Mouse (Mus musculus) MEL (cell line): ENCODE measurements around the gene Defb45. TPM values are rescaled to one million over a fixed set of nuclear protein-coding genes. Genes with fewer than 3 reads are reported as not detected.

Source experiments
- DNase-seq: peaks from one replicate; pipeline ENCODE4 v3.0.0; 2011; ENCODE audit warnings: low read depth, low spot score
- H3K27ac ChIP-seq: 2 replicates; pipeline ENCODE4 v1.5.1; 2012; ENCODE audit warnings: low read depth, mild to moderate bottlenecking, control low read depth, low read length, moderate library complexity; ENCODE audit not compliant: control insufficient read depth
- H3K27me3 ChIP-seq, 2 experiments: fragments of 150-350 bp in 1 of 2; sonication (generic) in 1 of 2; 2 replicates each; pipeline ENCODE4 v1.6.1; 2012; ENCODE audit warnings: low read length in 2 of 2, mild to moderate bottlenecking in 2 of 2, improper control_type of control experiment in 1 of 2, moderate library complexity in 1 of 2; ENCODE audit not compliant: insufficient read depth in 2 of 2, control insufficient read depth in 1 of 2
- H3K36me3 ChIP-seq, 2 experiments: 2 replicates each; pipeline ENCODE4 v1.6.1; 2012 to 2014; ENCODE audit warnings: low read length in 2 of 2, improper control_type of control experiment in 1 of 2, inconsistent platforms in 1 of 2, mild to moderate bottlenecking in 1 of 2; ENCODE audit not compliant: insufficient read depth in 2 of 2, control insufficient read depth in 1 of 2
- H3K4me1 ChIP-seq, 2 experiments: fragments of 150-350 bp in 1 of 2; sonication (generic) in 1 of 2; 2 replicates each; pipeline ENCODE4 v1.6.1; 2012; ENCODE audit warnings: low read length in 2 of 2, improper control_type of control experiment in 1 of 2, mild to moderate bottlenecking in 1 of 2; ENCODE audit not compliant: insufficient read depth in 2 of 2, control insufficient read depth in 1 of 2
- H3K4me3 ChIP-seq, 2 experiments: fragments of 150-350 bp in 1 of 2; sonication (generic) in 1 of 2; 2 replicates each; pipeline ENCODE4 v1.5.1; 2012; ENCODE audit warnings: low read depth in 2 of 2, low read length in 2 of 2, mild to moderate bottlenecking in 2 of 2, moderate library complexity in 2 of 2, control low read depth in 1 of 2, improper control_type of control experiment in 1 of 2; ENCODE audit not compliant: control insufficient read depth in 1 of 2, insufficient read depth in 1 of 2
- H3K79me2 ChIP-seq: 2 replicates; pipeline ENCODE4 v1.6.1; 2012; ENCODE audit warnings: mild to moderate bottlenecking, low read length, moderate library complexity; ENCODE audit not compliant: control insufficient read depth, poor library complexity, insufficient read depth
- H3K9ac ChIP-seq: 2 replicates; pipeline ENCODE4 v1.6.1; 2012; ENCODE audit warnings: low read depth, mild to moderate bottlenecking, control low read depth, low read length, moderate library complexity; ENCODE audit not compliant: control insufficient read depth, poor library complexity, severe bottlenecking
- H3K9me3 ChIP-seq: fragments of 150-350 bp; sonication (generic); replicated peaks from 2 replicates; pipeline ENCODE4 v1.6.1; 2012; ENCODE audit warnings: mild to moderate bottlenecking, low read length, improper control_type of control experiment, moderate library complexity; ENCODE audit not compliant: insufficient read depth
- E2F4 ChIP-seq: IDR thresholded peaks from 2 replicates; pipeline ENCODE4 v1.6.1; 2011; ENCODE audit warnings: low read depth, low read length, improper control_type of control experiment, borderline replicate concordance
- ELF1 ChIP-seq: IDR thresholded peaks from 2 replicates; pipeline ENCODE4 v1.6.1; 2014; ENCODE audit warnings: low read depth, mild to moderate bottlenecking, inconsistent platforms, low read length, improper control_type of control experiment, moderate library complexity
- EP300 ChIP-seq, 2 experiments: IDR thresholded peaks; 2 replicates each; pipeline ENCODE4 v1.6.1; 2011; ENCODE audit warnings: improper control_type of control experiment in 2 of 2, low read length in 2 of 2, low read depth in 1 of 2, mild to moderate bottlenecking in 1 of 2
- ETS1 ChIP-seq: IDR thresholded peaks from 2 replicates; pipeline ENCODE4 v1.6.1; 2012; ENCODE audit warnings: low read depth, mild to moderate bottlenecking, inconsistent platforms, low read length, improper control_type of control experiment, moderate library complexity
- GATA1 ChIP-seq: IDR thresholded peaks from 2 replicates; pipeline ENCODE4 v1.6.1; 2011; ENCODE audit warnings: low read depth, low read length, improper control_type of control experiment
- HCFC1 ChIP-seq: IDR thresholded peaks from 2 replicates; pipeline ENCODE4 v1.6.1; 2012; ENCODE audit warnings: low read depth, mild to moderate bottlenecking, inconsistent platforms, low read length, improper control_type of control experiment, moderate library complexity
- JUND ChIP-seq: IDR thresholded peaks from 2 replicates; pipeline ENCODE4 v1.6.1; 2011; ENCODE audit warnings: low read depth, mild to moderate bottlenecking, improper control_type of control experiment, low read length
- KAT2A ChIP-seq: conservative IDR thresholded peaks from 2 replicates; pipeline ENCODE4 v1.6.1; 2012; ENCODE audit warnings: low read depth, low read length, improper control_type of control experiment, inconsistent platforms
- MAX ChIP-seq: IDR thresholded peaks from 2 replicates; pipeline ENCODE4 v1.6.1; 2011; ENCODE audit warnings: low read length, improper control_type of control experiment
- MAZ ChIP-seq: IDR thresholded peaks from 2 replicates; pipeline ENCODE4 v1.6.1; 2012; ENCODE audit warnings: low read depth, mild to moderate bottlenecking, inconsistent platforms, low read length, improper control_type of control experiment
- MEF2A ChIP-seq: IDR thresholded peaks from 2 replicates; pipeline ENCODE4 v1.6.1; 2014; ENCODE audit warnings: low read depth, mild to moderate bottlenecking, inconsistent platforms, low read length, improper control_type of control experiment; ENCODE audit not compliant: poor library complexity, insufficient replicate concordance, severe bottlenecking; ENCODE audit errors: extremely low read depth
- MYB ChIP-seq: IDR thresholded peaks from 2 replicates; pipeline ENCODE4 v1.6.1; 2011; ENCODE audit warnings: mild to moderate bottlenecking, low read depth, low read length, improper control_type of control experiment
- MYC ChIP-seq: IDR thresholded peaks from 2 replicates; pipeline ENCODE4 v1.6.1; 2011; ENCODE audit warnings: low read depth, mild to moderate bottlenecking, low read length, improper control_type of control experiment, moderate library complexity
- NELFE ChIP-seq: IDR thresholded peaks from 2 replicates; pipeline ENCODE4 v1.6.1; 2011; ENCODE audit warnings: low read depth, low read length, improper control_type of control experiment
- NRF1 ChIP-seq: IDR thresholded peaks from 2 replicates; pipeline ENCODE4 v1.6.1; 2014; ENCODE audit warnings: low read depth, mild to moderate bottlenecking, inconsistent platforms, low read length, improper control_type of control experiment, moderate library complexity; ENCODE audit not compliant: poor library complexity, insufficient read depth, severe bottlenecking
- POLR2A ChIP-seq, 2 experiments: IDR thresholded peaks; 2 replicates each; pipeline ENCODE4 v1.6.1; 2011 to 2012; ENCODE audit warnings: low read length in 2 of 2, mild to moderate bottlenecking in 2 of 2, control low read depth in 1 of 2, improper control_type of control experiment in 1 of 2, low read depth in 1 of 2, moderate library complexity in 1 of 2; ENCODE audit not compliant: control insufficient read depth in 1 of 2, insufficient read depth in 1 of 2, poor library complexity in 1 of 2
- POLR2AphosphoS2 ChIP-seq: IDR thresholded peaks from 2 replicates; pipeline ENCODE4 v1.6.1; 2011; ENCODE audit warnings: low read length, improper control_type of control experiment
- POLR2AphosphoS5 ChIP-seq: IDR thresholded peaks from 2 replicates; pipeline ENCODE4 v1.6.1; 2012; ENCODE audit warnings: low read depth, borderline replicate concordance, mild to moderate bottlenecking, inconsistent platforms, low read length, moderate library complexity, mixed read lengths
- RCOR1 ChIP-seq: IDR thresholded peaks from 2 replicates; pipeline ENCODE4 v1.6.1; 2012; ENCODE audit warnings: low read depth, mild to moderate bottlenecking, inconsistent platforms, low read length, improper control_type of control experiment
- SIN3A ChIP-seq: IDR thresholded peaks from 2 replicates; pipeline ENCODE4 v1.6.1; 2012; ENCODE audit warnings: low read length, improper control_type of control experiment, inconsistent platforms
- SMC3 ChIP-seq: IDR thresholded peaks from 2 replicates; pipeline ENCODE4 v1.6.1; 2011; ENCODE audit warnings: low read depth, low read length, improper control_type of control experiment
- TBP ChIP-seq: IDR thresholded peaks from 2 replicates; pipeline ENCODE4 v1.8.0; 2011; ENCODE audit warnings: low read depth, low read length, improper control_type of control experiment
- TCF12 ChIP-seq: IDR thresholded peaks from 2 replicates; pipeline ENCODE4 v1.6.1; 2014; ENCODE audit warnings: low read depth, mild to moderate bottlenecking, inconsistent platforms, low read length, improper control_type of control experiment, moderate library complexity
- USF1 ChIP-seq: IDR thresholded peaks from 2 replicates; pipeline ENCODE4 v1.6.1; 2014; ENCODE audit warnings: low read depth, mild to moderate bottlenecking, inconsistent platforms, low read length, improper control_type of control experiment, moderate library complexity
- ZNF384 ChIP-seq: IDR thresholded peaks from 2 replicates; pipeline ENCODE4 v1.6.1; 2012; ENCODE audit warnings: low read depth, mild to moderate bottlenecking, inconsistent platforms, low read length, improper control_type of control experiment
- polyA plus RNA-seq, 2 experiments: library from polyadenylated mRNA; stranded (reverse) in 1 of 2; unstranded in 1 of 2; fragments of >175 nt in 1 of 2; fragments of >200 nt in 1 of 2; gene quantifications; 2 replicates each; pipeline versions ENCODE4 v1.2.1 to v1.2.4; 2012; ENCODE audit warnings: low replicate concordance in 2 of 2, low read depth in 1 of 2; ENCODE audit not compliant: insufficient read length in 2 of 2, insufficient read depth in 1 of 2, missing spikeins in 1 of 2
- total RNA-seq: library from RNA; depleted of rRNA; stranded (reverse); fragments of 300-350 nt; gene quantifications from 2 replicates; pipeline ENCODE4 v1.2.3, GENCODE M21; 2012

Gene Defb45
- total and polyA plus RNA-seq, 3 experiments, result not detected

DNA sequence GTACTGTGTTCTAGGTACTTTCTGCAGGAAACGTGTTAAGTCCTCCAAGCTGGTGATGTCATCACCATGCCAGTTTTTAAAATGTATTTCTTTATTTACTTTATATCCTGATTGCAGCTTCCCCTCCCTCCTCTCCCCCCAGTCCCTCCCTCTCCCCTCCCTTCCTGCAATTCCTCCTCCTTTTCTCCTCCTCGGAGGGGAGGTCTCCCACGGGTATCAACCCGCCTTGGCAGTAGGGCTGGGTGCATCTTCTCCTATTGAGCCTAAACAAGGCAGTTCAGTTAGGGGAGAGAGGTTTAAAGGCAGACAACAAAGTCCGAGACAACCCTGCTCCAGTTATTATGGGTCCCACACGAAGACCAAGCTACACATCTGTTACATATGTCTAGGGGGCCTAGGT is 39.7 kb upstream of the Defb45 start:
- H3K9me3 ChIP-seq, result no peaks in the 10 kb centered on the region
- TF ChIP-seq ZNF384 (no peak), SMC3 (no peak), MAX (no peak)
- TF ChIP-seq, all 39 proteins: peak for 0
- Histone ChIP-seq H3K79me2 (no peaks in the 10 kb centered on the region), H3K4me1 (no peaks in the 10 kb centered on the region), H3K27me3 (peaks cover 2% of the 10 kb centered on the region in 2 experiments; a peak in 3 of 4 replicates), H3K9ac (no peak overlapping the region), H3K27ac (no peak overlapping the region), H3K4me3 (no peak overlapping the region), H3K36me3 (no peaks in the 10 kb centered on the region)
- DNase-seq, result no peak

DNA sequence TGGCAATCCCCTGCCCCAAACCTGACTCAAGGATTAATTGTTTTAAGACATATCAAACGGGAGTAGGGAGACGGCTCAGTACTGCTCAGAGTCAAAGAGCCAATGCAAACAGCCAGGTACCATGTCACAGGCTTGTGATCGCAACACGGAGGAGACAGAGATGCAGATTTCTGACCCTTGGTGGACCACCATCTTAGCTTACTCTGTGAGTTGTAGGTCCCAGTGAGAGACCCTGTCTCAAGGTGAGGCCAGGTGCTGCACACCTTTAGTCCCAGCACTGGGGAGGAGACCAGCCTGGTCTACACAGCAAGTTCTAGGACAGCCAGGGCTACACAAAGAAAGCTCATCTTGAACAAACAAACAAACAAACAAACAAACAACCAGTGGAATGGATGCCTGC is 38.2 kb upstream of the Defb45 start:
- H3K79me2 ChIP-seq, result no peaks in the 10 kb centered on the region
- H3K9me3 ChIP-seq, result no peaks in the 10 kb centered on the region
- no peaks in the 10 kb centered on the region for H3K36me3 ChIP-seq
- H3K27ac ChIP-seq, result no peak overlapping the region
- H3K9ac ChIP-seq, result no peak overlapping the region
- TF ChIP-seq GATA1 (no peak), TBP (no peak), RCOR1 (no peak), KAT2A (no peak), HCFC1 (no peak), MAZ (no peak), POLR2AphosphoS5 (no peak), ELF1 (no peak), SMC3 (no peak), ETS1 (no peak), E2F4 (no peak), EP300 (IDR thresholded peaks at IDR 0.05; ENCODE audit: low read depth in 1 of 2, low read length in 2 of 2) (no peak), NRF1 (no peak), NELFE (no peak), POLR2AphosphoS2 (no peak)
- DNase-seq, result no peak
- no peak overlapping the region for H3K4me3 ChIP-seq
- peaks cover 2 to 6% of the 10 kb centered on the region in 2 experiments; a peak in 3 of 4 replicates for H3K27me3 ChIP-seq
- H3K4me1 ChIP-seq, result no peaks in the 10 kb centered on the region

DNA sequence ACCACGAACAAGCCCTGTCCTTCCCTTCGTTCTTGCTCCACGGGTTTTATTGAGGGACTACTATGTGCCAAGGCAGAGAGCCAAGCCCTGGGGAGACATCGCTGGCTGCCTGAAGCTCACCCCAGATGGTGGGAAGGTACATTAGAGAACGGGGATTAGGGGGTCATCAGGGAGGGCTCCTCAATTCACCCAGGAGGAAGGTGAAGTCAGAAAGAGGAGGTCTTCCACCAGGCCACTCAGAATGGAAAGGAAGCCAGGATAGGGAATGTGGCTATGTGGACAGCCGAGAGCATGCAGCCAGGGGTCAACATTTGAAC is 37.8 kb upstream of the Defb45 start:
- TF ChIP-seq HCFC1 (no peak), MEF2A (no peak), POLR2A (IDR thresholded peaks at IDR 0.05; ENCODE audit: control insufficient read depth in 1 of 2, insufficient read depth in 1 of 2, low read depth in 1 of 2, low read length in 2 of 2, poor library complexity in 1 of 2) (no peak), TCF12 (no peak), JUND (no peak), POLR2AphosphoS5 (no peak), MYC (no peak), POLR2AphosphoS2 (no peak), SIN3A (no peak), USF1 (no peak), MAZ (no peak), MYB (no peak)
- Histone ChIP-seq H3K4me3 (no peak overlapping the region), H3K27ac (no peak overlapping the region), H3K27me3 (peaks cover 2 to 6% of the 10 kb centered on the region in 2 experiments; a peak in 3 of 4 replicates), H3K79me2 (no peaks in the 10 kb centered on the region), H3K9me3 (no peaks in the 10 kb centered on the region), H3K4me1 (no peaks in the 10 kb centered on the region), H3K36me3 (no peaks in the 10 kb centered on the region), H3K9ac (no peak overlapping the region)
- DNase-seq, result no peak
